Mouse (Mus musculus): Measurements from ENCODE around the gene Insyn1.

DNA sequence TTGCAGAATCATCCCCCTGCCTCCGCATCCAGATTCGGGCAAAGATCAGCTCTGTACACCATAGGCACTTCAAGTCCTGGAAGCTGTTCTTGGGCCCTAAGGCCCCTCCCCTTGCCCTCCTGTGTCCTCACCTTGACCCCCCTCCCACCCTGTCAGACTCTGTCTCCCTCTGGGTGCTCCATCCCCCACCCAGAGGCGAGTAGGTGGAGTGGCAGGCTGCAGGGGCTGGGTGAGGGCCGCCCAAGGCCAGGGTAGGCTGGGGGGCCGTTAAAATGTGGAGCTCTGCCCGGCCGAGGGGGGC is 1.4 kb downstream of the Insyn1 start:
- TF ChIP-seq POLR2A (IDR thresholded peaks at IDR 0.05; ENCODE audit: insufficient read length, low read depth) (no peak), MAX (IDR thresholded peaks at IDR 0.05; ENCODE audit: low read depth) (no peak), USF1 (IDR thresholded peaks at IDR 0.05; ENCODE audit: low read depth) (no peak), CEBPB (IDR thresholded peaks at IDR 0.05; ENCODE audit: insufficient read depth, poor library complexity, severe bottlenecking) (no peak), E2F4 (IDR thresholded peaks at IDR 0.05; ENCODE audit: insufficient read depth) (no peak), TCF12 (IDR thresholded peaks at IDR 0.05; ENCODE audit: insufficient read depth, poor library complexity, severe bottlenecking) (no peak), POLR2AphosphoS2 (IDR thresholded peaks at IDR 0.05; ENCODE audit: insufficient read length, low read depth) (no peak), MYOD1 (IDR thresholded peaks at IDR 0.05; ENCODE audit: control insufficient read depth in 1 of 3, insufficient read length in 2 of 3, low read depth in 2 of 3) (no peak), TCF3 (IDR thresholded peaks at IDR 0.05; ENCODE audit: insufficient read length, low read depth) (no peak), MYOG (IDR thresholded peaks at IDR 0.05; ENCODE audit: control insufficient read depth in 1 of 3, insufficient read depth in 1 of 3, insufficient read length in 2 of 3, low read depth in 2 of 3) (no peak), REST (IDR thresholded peaks at IDR 0.05; ENCODE audit: insufficient read depth, insufficient read length) (no peak), SRF (IDR thresholded peaks at IDR 0.05; ENCODE audit: control insufficient read depth, insufficient read length, low read depth) (no peak)

All from myocyte (in vitro differentiated cells).